Mouse (Mus musculus): ENCODE results near the gene Clec3b.

GRCm38 (mm10) chr9:123161792-123162191 is 11.0 kb downstream of the Clec3b start:
- no peak for TF ChIP-seq CTCF (IDR thresholded peaks at IDR 0.05; ENCODE audit: low read depth, low read length)
- TF ChIP-seq POLR2A (IDR thresholded peaks at IDR 0.05; ENCODE audit: extremely low read depth, insufficient read depth, low read length), result no peak
